Mouse (Mus musculus) adrenal gland, adult (tissue): ENCODE measurements around the gene Rps19.
"Not testable (repeated sequence)": the region's sequence is repeated elsewhere in the genome, so short reads cannot be mapped to it uniquely, and the experiment has no call there.

Experiments used
- DNase-seq, 2 experiments: peaks; one replicate each; pipeline ENCODE4 v3.0.0; 2022 to 2023; ENCODE audit warnings: low spot score in 1 of 2; ENCODE audit not compliant: inconsistent age in 2 of 2

Rps19 gene

DNA sequence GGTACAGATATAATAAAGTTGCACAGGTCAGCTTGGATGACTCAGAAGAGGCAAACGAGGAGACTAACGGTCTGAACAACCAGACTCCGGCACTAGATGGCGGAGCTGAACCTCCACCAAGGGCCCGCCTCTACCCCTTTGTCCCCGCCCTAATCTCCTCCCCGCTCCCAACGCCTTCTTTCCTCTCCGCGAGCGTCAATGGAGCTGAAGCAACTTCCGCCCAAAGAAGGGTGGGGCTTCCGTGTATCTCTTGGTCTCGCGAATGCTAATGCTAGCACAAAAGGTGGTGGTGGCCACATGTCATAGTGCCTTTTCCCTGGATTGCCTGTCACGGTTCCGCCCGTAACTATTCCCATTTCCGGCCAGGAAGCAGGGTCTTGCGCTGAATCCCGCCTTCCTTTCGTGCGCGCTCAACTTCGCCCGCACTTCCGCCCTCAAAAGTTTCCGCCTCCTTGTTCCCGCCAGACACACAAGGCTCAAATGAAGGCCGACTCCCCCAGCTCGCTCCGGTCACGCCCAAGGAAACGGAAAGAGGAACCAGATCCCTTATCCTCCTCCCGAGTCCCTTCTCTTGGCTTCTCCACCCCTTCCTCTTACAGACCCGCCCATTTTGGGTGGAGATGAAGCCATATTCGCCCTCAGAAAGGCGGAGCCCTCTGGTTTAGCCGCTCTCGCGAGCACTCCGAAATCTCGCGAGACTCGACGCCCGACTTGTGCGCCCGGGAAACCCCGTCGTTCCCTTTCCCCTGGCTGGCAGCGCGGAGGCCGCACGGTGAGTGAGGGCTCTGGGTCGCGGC is at the start of gene Rps19:
Gene Rps19, plus strand, starts transcription at position 476 of the 797 bp plus-strand sequence.
- DNase-seq, result peak; percentile 99 to 100

DNA sequence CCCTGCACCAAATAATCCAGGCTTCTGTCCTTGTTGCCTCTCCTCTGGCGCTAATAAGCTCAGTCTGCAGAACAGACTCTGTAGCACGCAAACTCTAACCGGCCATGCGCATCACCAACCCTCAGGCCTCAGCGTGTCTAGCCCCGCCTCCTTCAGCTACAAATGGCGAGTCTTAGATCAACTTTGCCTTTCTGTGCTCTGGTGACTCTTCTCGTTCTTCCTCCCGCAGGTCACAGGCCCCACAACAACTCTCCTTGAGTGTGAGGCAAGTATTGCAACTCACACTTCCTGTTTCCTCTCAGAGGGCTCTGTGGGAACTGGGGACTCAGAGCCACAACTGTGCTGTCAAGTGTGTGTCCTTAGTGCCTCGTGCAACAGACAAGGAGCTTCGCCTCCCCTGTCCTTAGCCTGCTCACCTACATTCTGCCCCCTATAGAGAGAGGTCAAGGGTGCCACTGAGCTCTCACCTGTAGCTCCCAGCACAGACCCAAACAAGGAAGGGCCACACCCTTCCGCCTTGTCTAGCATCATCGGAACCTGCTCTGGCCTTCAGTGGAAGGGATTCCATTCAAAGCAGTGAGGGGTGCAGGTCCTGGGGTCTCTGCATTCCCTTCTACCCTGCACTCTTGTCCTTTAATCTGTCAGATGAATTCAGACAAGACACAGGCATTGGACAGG is 45.3 kb upstream of the Rps19 start:
- DNase-seq, result not testable (repeated sequence)

DNA sequence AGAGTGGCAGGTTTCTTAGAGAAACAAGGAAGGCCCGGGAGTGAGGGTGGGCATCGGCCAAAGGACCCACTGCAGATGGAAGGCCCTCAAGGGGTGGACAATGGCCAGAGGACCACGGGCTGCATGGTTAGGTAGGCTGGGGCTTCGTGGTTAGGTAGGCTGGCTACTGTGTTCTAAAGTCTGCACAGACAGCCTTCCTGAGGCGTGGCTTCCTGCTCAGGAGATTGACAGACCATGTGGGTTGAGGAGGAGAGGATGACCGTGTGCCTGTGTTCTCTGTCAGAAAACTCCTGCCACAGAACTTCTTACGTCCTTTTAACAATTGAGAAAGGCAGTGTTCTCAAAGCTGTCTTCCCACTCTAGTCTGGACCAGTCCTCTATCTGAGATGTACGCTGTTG is 44.8 kb upstream of the Rps19 start:
- no peak for DNase-seq

DNA sequence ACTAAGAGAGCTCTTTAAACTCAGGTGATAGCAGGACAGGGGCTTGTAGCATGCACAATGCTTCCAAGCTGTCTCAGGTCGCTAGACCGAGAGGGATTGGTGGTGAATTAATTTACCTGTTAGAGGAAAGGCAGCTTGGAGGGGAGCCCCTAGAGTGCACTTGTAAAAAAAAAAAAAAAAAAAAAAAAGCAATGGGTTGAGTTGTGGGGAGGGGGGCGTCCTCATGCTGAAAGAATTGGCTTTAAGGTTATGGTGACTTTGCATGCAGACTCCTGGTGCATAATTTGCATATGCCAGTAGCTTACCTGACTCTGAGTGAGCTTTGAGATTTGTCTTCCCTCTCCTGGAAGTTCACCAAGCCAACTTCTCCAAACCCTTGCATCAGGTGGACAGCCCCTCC is 43.8 kb upstream of the Rps19 start:
- DNase-seq, result no peak

DNA sequence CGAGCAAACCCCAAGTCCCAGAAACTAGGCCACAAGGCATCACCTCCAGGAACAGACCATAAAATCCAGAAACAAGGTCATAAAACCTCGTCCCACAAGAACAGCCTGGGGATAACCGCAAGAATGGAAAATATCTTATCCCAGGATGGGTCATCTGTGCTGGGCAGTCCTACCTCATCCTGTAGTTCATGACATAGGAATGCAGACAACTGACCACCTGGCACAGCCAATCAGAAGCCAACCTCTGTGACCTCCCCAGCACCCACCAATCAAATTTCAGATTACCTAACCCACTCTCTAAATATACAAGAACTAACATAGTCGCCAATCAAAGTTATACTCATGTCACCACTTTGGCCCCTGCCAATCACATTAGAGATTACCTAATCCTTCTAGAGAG is 43.2 kb upstream of the Rps19 start:
- no peak for DNase-seq

DNA sequence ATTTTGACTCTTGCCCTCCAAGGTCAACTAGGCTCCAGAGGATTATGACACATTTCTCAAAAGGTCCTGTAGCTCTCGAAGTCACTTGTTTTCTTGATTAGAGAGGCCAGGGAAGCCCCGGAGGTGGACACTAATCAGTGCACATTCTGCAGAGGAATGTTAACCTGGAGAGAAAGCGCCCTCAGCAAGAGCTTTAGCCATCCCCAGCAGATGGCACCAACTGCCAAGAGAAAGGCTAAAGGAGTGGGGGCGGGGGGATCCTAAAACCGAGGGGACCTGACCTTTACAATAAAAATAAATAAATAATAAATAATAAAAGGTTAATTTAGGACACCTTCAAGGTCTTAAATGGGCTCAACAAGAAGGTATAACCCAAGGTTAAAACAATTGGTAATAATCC is 40.0 kb upstream of the Rps19 start:
- peak in 1 of 2 experiments; percentile 57 for DNase-seq

DNA sequence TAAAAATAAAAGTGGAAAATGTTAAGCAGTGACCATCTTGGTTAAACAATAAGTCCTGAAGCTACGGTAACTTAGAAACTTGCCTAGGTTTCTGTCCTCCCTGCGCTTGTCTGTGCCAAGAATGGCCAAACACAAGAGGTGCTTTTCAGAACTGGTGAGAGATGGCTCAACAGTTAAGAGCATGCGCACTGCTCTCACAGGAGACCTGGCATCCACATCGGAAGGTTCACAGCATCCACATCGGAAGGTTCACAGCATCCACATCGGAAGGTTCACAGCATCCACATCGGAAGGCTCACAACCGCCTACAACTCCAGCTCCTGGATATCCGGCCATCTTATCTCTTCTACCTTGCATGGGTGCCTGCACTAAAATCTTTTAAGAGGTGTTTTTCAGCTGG is 39.0 kb upstream of the Rps19 start:
- no peak for DNase-seq

DNA sequence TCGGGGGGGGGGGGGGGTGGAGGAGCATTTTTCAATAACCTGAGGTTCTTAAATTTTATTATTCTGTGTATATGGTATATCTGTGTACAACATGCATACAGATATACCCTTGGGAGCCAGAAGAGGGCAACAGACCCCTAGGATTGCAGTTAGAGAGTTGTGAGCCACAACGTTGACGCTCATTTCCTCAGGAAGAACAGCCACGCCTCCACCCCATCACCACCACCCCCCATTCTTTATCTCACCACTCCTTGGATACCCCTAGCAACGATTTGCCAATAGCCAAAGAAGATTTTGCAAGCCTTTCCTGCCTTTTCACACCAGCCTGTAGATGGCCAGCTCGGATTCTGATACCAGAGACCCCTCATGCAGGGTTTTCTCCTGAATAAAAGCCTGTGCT is 38.5 kb upstream of the Rps19 start:
- DNase-seq, result no peak

DNA sequence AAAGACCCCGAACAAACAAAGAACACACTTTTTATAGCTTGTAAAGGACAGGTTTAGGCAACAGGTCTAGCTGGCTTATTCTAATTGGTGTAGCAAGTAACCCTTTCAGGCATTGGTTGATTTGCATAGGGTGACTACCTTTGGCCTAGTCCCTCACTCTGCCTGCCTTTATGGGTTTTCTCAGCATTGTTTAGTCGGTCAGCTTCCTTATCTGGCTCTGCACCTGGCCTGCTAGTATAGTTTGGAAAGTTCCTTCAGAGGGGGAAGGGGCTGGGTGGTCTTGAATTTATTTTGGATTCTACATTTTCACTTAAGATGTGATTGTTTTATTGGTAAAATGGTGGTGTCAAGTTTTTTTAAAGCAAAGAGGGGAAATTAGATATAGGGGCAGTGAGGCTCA is 37.6 kb upstream of the Rps19 start:
- DNase-seq, result not testable (repeated sequence)

DNA sequence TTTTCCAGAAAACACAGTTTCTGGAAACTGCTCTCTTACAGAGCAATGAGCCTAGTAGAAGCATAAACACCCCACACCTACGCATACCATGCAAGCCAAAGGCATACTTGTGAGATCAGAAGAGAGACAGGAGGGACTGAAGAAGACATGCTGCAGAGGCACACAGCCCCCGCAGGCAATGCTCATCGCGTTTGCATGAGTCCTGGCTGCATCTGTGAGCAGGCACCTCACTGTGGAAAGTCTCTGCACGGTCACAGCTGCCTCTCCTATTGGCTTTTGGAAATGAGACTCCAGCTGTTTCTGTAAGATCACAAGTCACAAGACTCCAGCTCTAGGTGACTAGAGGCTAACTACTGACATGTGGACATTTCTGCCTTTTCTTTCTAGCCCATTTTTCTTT is 34.0 kb upstream of the Rps19 start:
- peak in 1 of 2 experiments; percentile 39 for DNase-seq

DNA sequence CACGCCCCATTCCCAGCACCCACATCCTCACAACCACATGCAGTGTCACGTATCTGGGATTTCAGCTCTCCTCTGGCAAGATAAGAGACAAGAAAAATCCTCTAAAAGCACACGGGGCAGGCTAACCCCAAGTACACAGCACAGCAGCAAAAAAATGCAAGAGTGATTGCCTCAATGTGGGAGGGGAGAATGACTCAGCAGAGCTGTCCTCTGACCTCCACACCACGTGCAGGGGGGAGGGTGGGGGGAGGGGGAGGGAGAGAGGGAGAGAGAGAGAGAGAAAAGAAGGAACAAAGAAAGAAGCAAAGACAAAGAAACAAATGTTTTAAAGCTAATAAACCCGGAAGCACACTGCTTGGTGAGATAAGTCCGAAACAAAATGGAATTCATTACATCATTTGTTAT is 33.3 kb upstream of the Rps19 start:
- peak; percentile 57 to 82 for DNase-seq

DNA sequence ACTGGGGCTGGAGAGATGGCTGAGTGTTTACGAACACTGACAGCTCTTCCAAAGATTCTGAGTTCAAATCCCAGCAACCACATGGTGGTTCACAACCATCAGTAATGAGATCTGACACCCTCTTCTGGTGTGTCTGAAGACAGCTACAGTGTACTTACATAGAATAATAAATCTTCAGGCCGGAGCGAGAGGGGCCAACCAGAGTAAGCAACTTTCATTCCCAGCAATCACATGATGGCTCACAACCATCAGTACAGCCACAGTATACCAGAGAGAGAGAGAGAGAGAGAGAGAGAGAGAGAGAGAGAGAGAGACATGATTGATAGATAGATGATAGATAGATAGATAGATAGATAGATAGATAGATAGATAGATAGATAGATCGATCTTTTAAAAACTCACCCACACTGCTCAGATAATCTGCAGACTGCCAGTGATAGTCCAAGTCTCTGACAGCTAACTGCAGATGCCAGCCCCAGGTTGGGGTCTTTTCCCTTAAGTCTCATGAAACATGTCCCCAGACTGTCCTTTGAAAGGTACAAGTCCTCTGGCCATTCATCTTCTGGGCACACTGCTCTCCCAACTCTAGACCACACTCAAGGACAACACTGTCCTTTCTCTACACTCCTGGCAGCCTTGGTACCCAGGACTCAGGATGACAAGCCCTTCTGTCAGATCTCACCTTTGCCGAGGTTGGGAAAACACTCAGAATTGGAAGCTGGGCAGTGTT is 32.4 kb upstream of the Rps19 start:
- DNase-seq, result peak in 1 of 2 experiments; percentile 31

DNA sequence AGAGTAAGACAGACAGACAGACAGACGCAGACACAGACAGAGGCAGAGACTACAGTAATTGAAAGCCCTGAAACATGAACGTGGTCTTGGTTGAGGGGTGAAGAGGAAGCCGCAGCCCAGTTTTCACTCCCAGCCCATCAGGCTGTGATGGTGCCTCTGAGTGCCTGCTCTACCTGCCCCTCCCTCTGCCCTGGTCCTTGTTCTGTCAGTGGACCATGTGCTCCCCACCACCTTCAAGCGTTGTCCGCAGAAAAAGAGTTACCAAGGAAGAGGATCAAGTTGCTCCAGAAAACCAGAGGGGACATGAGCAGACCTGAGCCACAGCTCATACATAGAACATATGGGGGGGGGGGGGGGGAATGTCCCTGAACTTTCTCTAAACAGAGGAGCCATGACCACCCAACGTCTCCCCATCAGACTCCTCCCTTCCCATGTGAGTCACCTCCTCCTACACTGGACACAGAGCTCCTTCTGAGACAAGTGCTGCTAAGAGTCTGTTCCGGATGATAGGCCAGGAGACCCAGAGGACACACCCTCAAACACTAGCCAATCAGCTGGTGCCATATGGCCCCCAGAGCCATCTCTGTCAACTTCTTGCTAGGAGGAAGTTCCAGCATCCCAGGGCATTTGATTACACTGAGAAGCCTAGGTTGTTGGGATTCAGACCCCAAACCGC is 31.5 kb upstream of the Rps19 start:
- no peak for DNase-seq

DNA sequence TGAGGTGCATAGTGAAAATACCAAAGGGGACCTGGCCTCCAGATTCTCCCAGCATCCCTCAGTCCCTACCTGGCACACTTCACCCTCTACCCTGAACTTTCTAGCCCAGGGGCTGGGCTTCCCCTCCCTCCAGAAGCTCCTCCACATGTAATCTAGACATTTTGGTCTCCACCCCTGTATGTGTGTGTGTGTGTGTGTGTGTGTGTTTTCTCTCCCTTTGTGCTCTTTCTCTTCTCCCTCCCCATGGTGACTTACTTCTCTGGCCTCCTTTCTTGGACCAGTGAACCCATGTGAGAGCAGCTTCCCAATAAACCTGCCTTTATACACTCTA is 31.0 kb upstream of the Rps19 start:
- no peak for DNase-seq

DNA sequence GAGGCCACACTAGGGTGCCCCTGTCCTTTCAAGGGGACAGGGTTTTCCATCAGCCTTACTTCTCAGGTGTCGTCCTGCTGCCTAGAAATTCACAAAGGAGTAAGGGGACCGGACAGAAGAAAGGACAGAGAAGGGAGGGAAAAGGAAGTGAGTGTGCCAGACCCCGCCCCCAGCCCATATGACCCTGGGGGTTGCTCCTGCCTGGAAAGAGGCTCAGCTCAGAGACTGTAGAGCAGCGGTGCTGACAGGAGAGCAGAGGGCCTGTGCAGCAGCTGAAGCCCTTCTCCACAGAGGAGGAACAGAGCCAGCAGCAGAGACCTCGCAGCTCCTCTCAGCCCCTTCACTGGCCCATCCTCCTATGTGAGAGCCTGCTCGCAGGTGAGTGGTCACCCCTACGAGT is 30.5 kb upstream of the Rps19 start:
- no peak for DNase-seq

DNA sequence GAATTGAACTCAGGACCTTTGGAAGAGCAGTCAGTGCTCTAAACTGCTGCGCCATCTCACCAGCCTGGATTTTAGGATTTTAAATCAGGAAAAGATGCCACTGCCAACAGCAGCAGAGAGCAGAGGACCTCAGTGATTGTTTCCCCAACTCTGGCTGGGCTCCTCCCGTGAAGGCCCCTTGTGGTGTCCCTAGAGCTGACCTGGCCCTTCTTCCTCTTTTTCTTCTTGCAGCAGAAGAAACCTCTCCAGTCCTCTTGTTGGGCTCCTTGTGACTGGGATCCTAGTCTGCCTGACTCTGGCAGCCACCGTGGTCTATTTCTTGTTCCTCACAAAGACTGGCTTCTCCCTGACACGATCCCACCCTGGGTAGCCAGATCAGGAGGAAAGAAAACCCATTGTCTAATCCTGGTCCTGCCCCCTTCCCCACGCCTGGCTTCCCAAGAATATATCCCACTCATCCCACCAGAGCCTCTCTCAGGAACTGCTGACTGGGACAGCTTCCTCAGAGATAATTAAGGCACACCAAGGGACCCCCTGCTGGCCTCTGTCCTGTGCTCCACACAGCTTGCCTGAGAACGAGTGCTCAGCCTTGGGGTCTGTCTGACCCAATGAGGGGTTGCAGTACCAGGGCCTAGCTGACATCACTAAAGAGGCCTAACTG is 27.6 kb upstream of the Rps19 start:
- no peak for DNase-seq

DNA sequence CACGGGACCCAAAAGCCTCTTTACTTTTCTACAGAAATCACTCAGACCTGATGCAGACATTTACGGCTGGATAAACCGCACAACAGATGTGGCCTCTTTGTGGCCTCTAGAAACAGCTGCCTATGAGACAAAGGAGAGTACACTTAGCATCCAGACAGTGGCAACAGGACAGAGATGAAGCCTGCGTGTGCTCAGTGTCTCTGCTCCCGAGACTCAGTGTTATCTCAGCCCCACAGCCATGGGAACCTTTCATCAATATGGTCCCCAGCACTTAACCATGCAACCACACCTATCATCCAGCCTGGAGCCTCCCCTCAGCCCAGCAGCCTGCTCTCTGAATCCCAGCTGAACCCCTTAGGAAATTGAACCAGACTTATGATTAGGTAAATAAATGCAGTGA is 24.9 kb upstream of the Rps19 start:
- DNase-seq, result no peak

DNA sequence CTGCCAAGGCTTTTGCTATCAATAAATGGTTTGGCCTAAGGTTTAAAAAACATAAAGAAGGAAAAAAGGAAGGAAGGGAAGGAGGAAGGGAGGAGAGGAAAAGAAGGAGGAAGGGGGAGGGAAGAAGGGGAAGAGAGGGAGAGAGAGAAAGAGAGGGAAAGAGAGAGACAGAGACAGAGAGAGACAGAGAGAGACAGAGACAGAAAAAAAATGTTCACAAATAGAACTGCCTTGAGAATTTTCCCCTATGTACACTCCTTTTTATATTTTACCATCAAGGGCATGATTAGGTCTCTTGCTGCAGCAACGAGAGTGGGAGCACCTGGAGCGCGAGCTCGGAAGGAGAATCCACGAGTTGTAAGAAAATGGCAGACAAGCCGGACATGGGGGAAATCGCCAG is 22.3 kb upstream of the Rps19 start, which contains the start of gene Gm9844:
Gene Gm9844, plus strand, starts transcription at position 301 of the 400 bp plus-strand sequence.
- DNase-seq, result no peak

DNA sequence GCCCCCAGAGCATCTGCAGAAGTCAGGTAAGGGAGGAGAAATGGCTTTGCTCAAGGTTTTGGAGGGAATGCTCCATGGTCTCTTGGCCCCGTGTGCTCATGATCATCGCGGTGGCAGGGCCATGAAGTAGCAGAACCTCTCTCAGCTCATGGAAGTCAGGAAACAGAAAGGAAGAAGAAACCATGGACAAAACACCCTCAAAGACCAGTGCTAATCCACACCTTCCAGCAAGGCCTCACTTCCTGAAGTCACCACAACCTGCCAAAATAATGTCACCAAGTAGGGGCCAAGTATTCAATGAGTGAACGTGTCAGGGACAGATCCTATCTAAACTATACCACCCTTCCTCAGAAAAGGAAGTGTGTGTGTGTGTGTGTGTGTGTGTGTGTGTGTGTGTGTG is 21.3 kb upstream of the Rps19 start:
- DNase-seq, result no peak

DNA sequence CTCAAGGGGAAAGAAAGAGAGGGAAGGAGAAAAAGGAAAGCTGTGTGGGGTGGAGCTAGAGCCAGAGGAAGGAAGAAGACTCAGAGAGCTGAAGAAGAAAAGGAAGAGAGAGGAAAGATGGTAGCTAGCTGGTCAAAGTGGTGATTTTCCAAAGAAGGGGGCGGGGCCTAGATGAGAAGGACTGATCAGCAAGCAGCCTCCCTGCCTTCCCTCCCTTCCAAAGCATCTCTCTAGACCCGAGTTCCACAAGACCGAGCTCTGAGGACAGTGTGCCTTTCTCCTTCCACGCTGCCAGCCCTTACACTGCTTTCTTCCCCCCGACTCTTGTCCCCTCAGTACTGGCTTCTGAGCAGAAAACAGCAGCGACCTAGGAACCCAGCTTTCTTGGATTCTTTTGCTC is 20.0 kb upstream of the Rps19 start:
- DNase-seq, result no peak

DNA sequence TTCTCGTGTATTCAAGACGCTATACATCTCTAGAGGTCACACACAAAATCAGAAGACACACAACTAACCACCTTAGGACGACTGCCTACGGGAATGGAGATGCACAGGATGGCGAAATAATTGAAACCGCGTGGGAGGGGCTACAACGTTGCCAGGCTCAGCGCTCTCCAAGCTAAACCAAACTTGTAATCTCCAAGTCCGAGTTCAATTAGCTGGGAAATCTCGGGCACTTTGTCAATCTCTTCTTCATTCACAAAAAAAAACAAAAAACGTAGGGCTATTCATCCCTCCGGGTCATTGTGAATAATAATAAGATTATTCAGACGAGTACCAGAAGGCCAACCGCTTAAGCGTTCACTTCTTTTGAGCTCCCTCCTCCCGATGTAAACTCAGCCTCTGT is 15.1 kb upstream of the Rps19 start:
- no peak for DNase-seq
